27 mouse cellular contexts compared by ENCODE assay signal in the genomic region with DNA sequence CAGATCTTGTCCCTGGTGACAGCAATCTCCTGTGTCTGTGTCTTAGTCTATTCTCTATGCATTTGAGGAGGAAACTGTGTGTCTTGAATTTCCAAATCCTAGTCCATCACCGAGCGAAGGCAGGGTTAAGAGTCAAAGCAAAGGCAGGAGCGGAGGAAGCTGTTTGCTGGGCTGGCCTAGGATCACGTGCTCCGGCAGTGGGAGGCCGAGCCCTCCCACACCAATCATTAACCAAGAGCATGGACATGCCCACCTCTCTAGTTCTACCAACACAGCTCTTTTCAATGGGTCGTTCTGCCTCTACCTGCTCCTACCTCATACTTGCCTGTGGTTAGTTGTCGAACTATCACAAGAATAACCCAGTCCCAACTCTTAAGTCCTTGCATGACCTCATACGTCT. TPM values are rescaled to one million over a fixed set of nuclear protein-coding genes. Genes with fewer than 3 reads are reported as not detected.
A peak's percentile ranks its signal among the peaks of the same experiment; 100 is the strongest.
DNase-seq lines count a peak whose midpoint lies in the region; ATAC-seq and TF ChIP-seq lines count a peak whose summit lies in the region.
"Had no signal": no experiment of that assay in that cellular context is flagged by ENCODE, and none has a peak within 500 bp of the region (broad histone marks: within the 10 kb centered on the region; RNA-seq: fewer than 3 reads in every experiment).

No protein-coding gene starts in this region.

- H3K9ac ChIP-seq in liver, adult 2 months (ENCODE audit: low read depth, low read length): no peak overlapping the region
- H3K9ac ChIP-seq in liver, embryonic 12.5 days: no peak overlapping the region
- H3K9ac ChIP-seq in kidney, embryonic 15.5 days: no peak overlapping the region
- H3K9ac ChIP-seq: heart, embryonic 12.5 days; hindbrain, embryonic 12.5 days; limb, embryonic 12.5 days; midbrain, embryonic 15.5 days; neural tube, embryonic 15.5 days had no signal

- no peak for ATAC-seq in liver, embryonic 12.5 days
- ATAC-seq in kidney, embryonic 15.5 days (replicated peaks; ENCODE audit: low FRiP score): peak; percentile 76
- ATAC-seq: midbrain, embryonic 15.5 days had no signal

- DNase-seq in liver, adult 2 months (ENCODE audit: extremely low read depth, low read depth, low spot score): peak; percentile 38
- DNase-seq in kidney, postnatal 4 days: peak; percentile 45 to 67
- DNase-seq in left cerebral cortex, adult 11 months (ENCODE audit: low spot score): no peak
- DNase-seq in embryo, embryonic 11 days: no peak
- DNase-seq in thymus, postnatal 10 days (ENCODE audit: low spot score in 2 of 2): no peak
- DNase-seq: adrenal gland, postnatal 36 days; heart, adult 11 months; heart, postnatal 14 days; lung, postnatal 10 days; right cerebral cortex, postnatal 14 days; thymus, postnatal 14 days had no signal

- H3K4me1 ChIP-seq in liver, adult 2 months (ENCODE audit: control insufficient read depth, insufficient read depth, low read length): no peaks in the 10 kb centered on the region; the same call in none of the 2 replicates
- H3K4me1 ChIP-seq in liver, embryonic 12.5 days: no peaks in the 10 kb centered on the region
- peaks cover 19% of the 10 kb centered on the region for H3K4me1 ChIP-seq in kidney, embryonic 15.5 days
- H3K4me1 ChIP-seq: midbrain, embryonic 15.5 days; neural tube, embryonic 15.5 days had no signal

- H3K4me3 ChIP-seq in liver, adult 2 months (ENCODE audit: insufficient read depth, low read depth, low read length): no peak overlapping the region
- no peak overlapping the region for H3K4me3 ChIP-seq in liver, embryonic 12.5 days
- H3K4me3 ChIP-seq in kidney, embryonic 15.5 days (replicated peaks): no peak overlapping the region
- H3K4me3 ChIP-seq: embryonic facial prominence, embryonic 10.5 days; heart, embryonic 12.5 days; hindbrain, embryonic 12.5 days; limb, embryonic 12.5 days; midbrain, embryonic 15.5 days; neural tube, embryonic 15.5 days had no signal

- no peak for TF ChIP-seq CTCF in liver, adult 2 months (IDR thresholded peaks at IDR 0.05; ENCODE audit: low read depth, low read length)

- H3K79me2 ChIP-seq in liver, adult 2 months (ENCODE audit: control insufficient read depth, insufficient read depth, low read length): no peaks in the 10 kb centered on the region

- no peak overlapping the region for H3K27ac ChIP-seq in liver, adult 2 months (replicated peaks; ENCODE audit: insufficient read depth, low read depth, low read length)
- H3K27ac ChIP-seq in liver, embryonic 12.5 days: no peak overlapping the region
- H3K27ac ChIP-seq in kidney, embryonic 15.5 days: no peak overlapping the region
- H3K27ac ChIP-seq: embryonic facial prominence, embryonic 10.5 days; hindbrain, embryonic 12.5 days; limb, embryonic 12.5 days; midbrain, embryonic 15.5 days; neural tube, embryonic 15.5 days had no signal

- H3K36me3 ChIP-seq in liver, adult 2 months (ENCODE audit: control insufficient read depth, insufficient read depth, low read length): no peaks in the 10 kb centered on the region
- no peaks in the 10 kb centered on the region for H3K36me3 ChIP-seq in liver, embryonic 12.5 days
- H3K36me3 ChIP-seq in kidney, embryonic 15.5 days: no peaks in the 10 kb centered on the region
- H3K36me3 ChIP-seq: embryonic facial prominence, embryonic 10.5 days; heart, embryonic 12.5 days; hindbrain, embryonic 12.5 days; limb, embryonic 12.5 days; midbrain, embryonic 15.5 days; neural tube, embryonic 15.5 days had no signal

- WGBS in liver, adult 2 months: 43% methylated on average over 9 of the region's 9 CpGs
- 76% methylated on average over 9 of the region's 9 CpGs for WGBS in liver, embryonic 12.5 days (ENCODE audit: insufficient replicate concordance)
- WGBS in kidney, embryonic 15.5 days: 62% methylated on average over 9 of the region's 9 CpGs

- no peak overlapping the region for H3K4me2 ChIP-seq in liver, embryonic 12.5 days
- H3K4me2 ChIP-seq in kidney, embryonic 15.5 days: peak overlapping the region; percentile 47
- H3K4me2 ChIP-seq: heart, embryonic 12.5 days; hindbrain, embryonic 12.5 days; limb, embryonic 12.5 days; midbrain, embryonic 15.5 days; neural tube, embryonic 15.5 days had no signal

- H3K27me3 ChIP-seq in liver, adult 2 months (ENCODE audit: control insufficient read depth, insufficient read depth, low read length): no peaks in the 10 kb centered on the region
- H3K27me3 ChIP-seq in liver, embryonic 12.5 days (replicated peaks): 0 out of 2 replicates have a peak, but pooled peaks cover 5% of the 10 kb centered on the region
- H3K27me3 ChIP-seq in kidney, embryonic 15.5 days: 0 out of 2 replicates have a peak, but pooled peaks cover 10% of the 10 kb centered on the region
- H3K27me3 ChIP-seq: hindbrain, embryonic 12.5 days; midbrain, embryonic 15.5 days; neural tube, embryonic 15.5 days had no signal

- H3K9me3 ChIP-seq in liver, embryonic 12.5 days (replicated peaks): no peaks in the 10 kb centered on the region
- no peaks in the 10 kb centered on the region for H3K9me3 ChIP-seq in kidney, embryonic 15.5 days (replicated peaks)
- H3K9me3 ChIP-seq: embryonic facial prominence, embryonic 10.5 days; heart, embryonic 12.5 days; hindbrain, embryonic 12.5 days; limb, embryonic 12.5 days; midbrain, embryonic 15.5 days; neural tube, embryonic 15.5 days had no signal

- TF ChIP-seq POLR2A in liver, adult 2 months (IDR thresholded peaks at IDR 0.05; ENCODE audit: extremely low read depth, insufficient read depth, low read length): no peak

RNA-seq across cellular contexts. Expression of a gene that starts 13.5 kb away (rescaled TPM):
- not detected in 2 replicates for total RNA-seq in liver, adult 2 months (2014; rRNA removed)
- polyA plus RNA-seq in liver, adult 2 months (2012; rRNA removed): not detected in 2 replicates
- not detected in 2 replicates for polyA plus RNA-seq in liver, embryonic 12.5 days (2016; fragmentation: Nextera tagmentation; extraction: Ambion mirVana)
- not detected in 2 replicates for polyA plus RNA-seq in kidney, embryonic 15.5 days (2015; fragmentation: Nextera tagmentation; extraction: Ambion mirVana)
- total RNA-seq: adrenal gland, postnatal 36 days; CH12.LX; gastrocnemius, adult 8-10 months; heart, postnatal 14 days; megakaryocyte-erythroid progenitor cell, adult 5-6 weeks; MEL had no signal
- polyA plus RNA-seq: embryonic facial prominence, embryonic 10.5 days; forebrain, embryonic 11.5 days; heart, embryonic 12.5 days; hindbrain, embryonic 12.5 days; intestine, embryonic 14.5 days; limb, embryonic 12.5 days; liver, embryonic 16.5 days; midbrain, embryonic 15.5 days; neural tube, embryonic 15.5 days; spleen, adult 2 months had no signal

RNA-seq across cellular contexts. Expression of a gene that starts 42.3 kb away (rescaled TPM):
- 0.54 TPM in 1 of 2 replicates, not detected in the other for total RNA-seq in liver, adult 2 months (2014; rRNA removed)
- polyA plus RNA-seq in liver, adult 2 months (2012; rRNA removed): not detected in 2 replicates
- polyA plus RNA-seq in liver, embryonic 12.5 days (2016; fragmentation: Nextera tagmentation; extraction: Ambion mirVana): not detected in 2 replicates
- polyA plus RNA-seq in kidney, embryonic 15.5 days (2015; fragmentation: Nextera tagmentation; extraction: Ambion mirVana): not detected in 2 replicates
- total RNA-seq: adrenal gland, postnatal 36 days; CH12.LX; gastrocnemius, adult 8-10 months; heart, postnatal 14 days; megakaryocyte-erythroid progenitor cell, adult 5-6 weeks; MEL had no signal
- polyA plus RNA-seq: embryonic facial prominence, embryonic 10.5 days; forebrain, embryonic 11.5 days; heart, embryonic 12.5 days; hindbrain, embryonic 12.5 days; intestine, embryonic 14.5 days; limb, embryonic 12.5 days; liver, embryonic 16.5 days; midbrain, embryonic 15.5 days; neural tube, embryonic 15.5 days; spleen, adult 2 months had no signal

Comparison
In these comparisons a context has a peak if more than half of its experiments do, and no peak if none do; other contexts are left out.
1. DNase-seq: peak in liver, adult 2 months (single experiment) and kidney, postnatal 4 days (2 of 2); none in left cerebral cortex, adult 11 months (single experiment), embryo, embryonic 11 days (single experiment) and thymus, postnatal 10 days (0 of 2).